8 mouse cellular contexts compared by ENCODE assay signal in genomic region chr17:88042099-88043086, GRCm38 (mm10). TPM values are rescaled to one million over a fixed set of nuclear protein-coding genes. Genes with fewer than 3 reads are reported as not detected.
DNase-seq lines count a peak whose midpoint lies in the region; ATAC-seq and TF ChIP-seq lines count a peak whose summit lies in the region.

No protein-coding gene starts in this region.

- H3K27me3 ChIP-seq in hindbrain, embryonic 16.5 days (replicated peaks; ENCODE audit: control insufficient read depth, insufficient read depth, low read length): no peaks in the 10 kb centered on the region
- no peaks in the 10 kb centered on the region for H3K27me3 ChIP-seq in liver, embryonic 16.5 days (ENCODE audit: control insufficient read depth, insufficient read depth, low read depth, low read length)
- H3K27me3 ChIP-seq in neural tube, embryonic 14.5 days (ENCODE audit: control insufficient read depth, insufficient read depth, low read length): no peaks in the 10 kb centered on the region

- peaks cover 21% of the 10 kb centered on the region for H3K4me1 ChIP-seq in bone marrow macrophage, adult 2 months (ENCODE audit: control insufficient read depth, insufficient read depth, low read length)
- H3K4me1 ChIP-seq in hindbrain, embryonic 16.5 days (ENCODE audit: control insufficient read depth, insufficient read depth, low read depth, low read length): peaks cover 2% of the 10 kb centered on the region; the same call in 1 of the 2 replicates
- peaks cover 8% of the 10 kb centered on the region for H3K4me1 ChIP-seq in liver, embryonic 16.5 days (ENCODE audit: control insufficient read depth, low read depth, low read length)
- peaks cover 13% of the 10 kb centered on the region; the same call in 1 of the 2 replicates for H3K4me1 ChIP-seq in neural tube, embryonic 14.5 days (ENCODE audit: control insufficient read depth, insufficient read depth, low read length)

- peak; percentile 21 for DNase-seq in adrenal gland, adult 2 months
- DNase-seq in adrenal gland, adult 18-20 months (ENCODE audit: low spot score in 2 of 2): no peak
- no peak for DNase-seq in cerebellum, adult 18-20 months
- DNase-seq in layer of hippocampus, adult 18-20 months (ENCODE audit: low spot score in 2 of 2): no peak

- peak overlapping the region; percentile 27; the same call in 1 of the 2 replicates for H3K27ac ChIP-seq in bone marrow macrophage, adult 2 months (ENCODE audit: insufficient read depth, low read depth, low read length)
- no peak overlapping the region for H3K27ac ChIP-seq in hindbrain, embryonic 16.5 days (ENCODE audit: low read depth, low read length)
- H3K27ac ChIP-seq in liver, embryonic 16.5 days (ENCODE audit: low read length): no peak overlapping the region
- no peak overlapping the region for H3K27ac ChIP-seq in neural tube, embryonic 14.5 days (ENCODE audit: low read depth, low read length)

- no peak for TF ChIP-seq CTCF in bone marrow macrophage, adult 2 months (IDR thresholded peaks at IDR 0.05; ENCODE audit: low read depth, low read length)

- WGBS in hindbrain, embryonic 16.5 days: 42% methylated on average over 12 of the region's 12 CpGs
- WGBS in liver, embryonic 16.5 days (ENCODE audit: insufficient replicate concordance): 37% methylated on average over 12 of the region's 12 CpGs
- 48% methylated on average over 12 of the region's 12 CpGs for WGBS in neural tube, embryonic 14.5 days

- H3K9me3 ChIP-seq in hindbrain, embryonic 16.5 days (ENCODE audit: control insufficient read depth, low read length): no peaks in the 10 kb centered on the region
- H3K9me3 ChIP-seq in liver, embryonic 16.5 days (replicated peaks; ENCODE audit: control insufficient read depth, low read length): no peaks in the 10 kb centered on the region
- no peaks in the 10 kb centered on the region for H3K9me3 ChIP-seq in neural tube, embryonic 14.5 days (ENCODE audit: control insufficient read depth, low read length)

- no peaks in the 10 kb centered on the region for H3K36me3 ChIP-seq in hindbrain, embryonic 16.5 days (ENCODE audit: control insufficient read depth, insufficient read depth, low read length)
- H3K36me3 ChIP-seq in liver, embryonic 16.5 days (ENCODE audit: control insufficient read depth, insufficient read depth): no peaks in the 10 kb centered on the region
- no peaks in the 10 kb centered on the region for H3K36me3 ChIP-seq in neural tube, embryonic 14.5 days (ENCODE audit: control insufficient read depth, insufficient read depth, low read length)

- no peak overlapping the region for H3K4me2 ChIP-seq in hindbrain, embryonic 16.5 days (ENCODE audit: low read length)
- peak overlapping the region; percentile 32; the same call in 1 of the 2 replicates for H3K4me2 ChIP-seq in liver, embryonic 16.5 days (ENCODE audit: low read depth, low read length)
- H3K4me2 ChIP-seq in neural tube, embryonic 14.5 days (ENCODE audit: low read depth, low read length): no peak overlapping the region

- TF ChIP-seq POLR2A in bone marrow macrophage, adult 2 months (IDR thresholded peaks at IDR 0.05; ENCODE audit: borderline replicate concordance, low read depth, low read length): no peak

- H3K4me3 ChIP-seq in bone marrow macrophage, adult 2 months (ENCODE audit: insufficient read depth, low read length): peak overlapping the region; percentile 48
- H3K4me3 ChIP-seq in hindbrain, embryonic 16.5 days (ENCODE audit: low read length): no peak overlapping the region
- no peak overlapping the region for H3K4me3 ChIP-seq in liver, embryonic 16.5 days (ENCODE audit: low read depth, low read length)
- no peak overlapping the region for H3K4me3 ChIP-seq in neural tube, embryonic 14.5 days (ENCODE audit: low read depth, low read length)

- no peak overlapping the region for H3K9ac ChIP-seq in hindbrain, embryonic 16.5 days (ENCODE audit: low read depth, low read length)
- no peak overlapping the region for H3K9ac ChIP-seq in liver, embryonic 16.5 days (ENCODE audit: low read depth, low read length)
- H3K9ac ChIP-seq in neural tube, embryonic 14.5 days (replicated peaks; ENCODE audit: low read depth, low read length): no peak overlapping the region

- ATAC-seq in hindbrain, embryonic 16.5 days: peak; percentile 70
- peak; percentile 74 for ATAC-seq in liver, embryonic 16.5 days (ENCODE audit: low read depth)
- ATAC-seq in neural tube, embryonic 14.5 days (ENCODE audit: low read depth): peak; percentile 70

RNA-seq across cellular contexts. Expression of gene Fbxo11, which starts 22.7 kb away (rescaled TPM):
- 10 to 100 TPM; 49.6 to 63.4 TPM for total RNA-seq in adrenal gland, adult 2 months (2021)
- 6.6 and 9.1 TPM in 2 replicates for polyA plus RNA-seq in adrenal gland, adult 2 months (2012; rRNA removed)
- total RNA-seq in adrenal gland, adult 18-20 months (2021): 10 to 100 TPM; 53.0 to 69.0 TPM
- 76.1 and 82.9 TPM in 2 replicates for polyA plus RNA-seq in bone marrow macrophage, adult 2 months (2012; ENCODE audit: insufficient read depth, insufficient read length, missing spikeins)
- polyA plus RNA-seq in hindbrain, embryonic 16.5 days (2015; fragmentation: Nextera tagmentation; extraction: Ambion mirVana): 21.3 and 23.7 TPM in 2 replicates
- 2.6 TPM in 2 replicates for polyA plus RNA-seq in liver, embryonic 16.5 days (2015; fragmentation: Nextera tagmentation; extraction: Ambion mirVana)
- 47.7 and 47.8 TPM in 2 replicates for polyA plus RNA-seq in neural tube, embryonic 14.5 days (2014; fragmentation: Nextera tagmentation; extraction: Ambion mirVana)
- total RNA-seq in layer of hippocampus, adult 18-20 months (2021): 100 to 1,000 TPM; 123 to 128 TPM
